Mouse (Mus musculus) heart, adult 2 months (tissue): ENCODE results near the gene R3hdm2.

Source experiments
- CTCF ChIP-seq: fragments of 200-600 bp; IDR thresholded peaks from 2 replicates; pipeline ENCODE4 v1.8.1; 2022; ENCODE audit warnings: antibody characterized with exemption, mild to moderate bottlenecking, moderate library complexity
- POLR2A ChIP-seq: fragments of 200-500 bp; IDR thresholded peaks from 2 replicates; pipeline ENCODE4 v1.6.1; 2011; ENCODE audit warnings: mild to moderate bottlenecking, low read depth, low read length, control low read depth; ENCODE audit not compliant: insufficient read depth

DNA sequence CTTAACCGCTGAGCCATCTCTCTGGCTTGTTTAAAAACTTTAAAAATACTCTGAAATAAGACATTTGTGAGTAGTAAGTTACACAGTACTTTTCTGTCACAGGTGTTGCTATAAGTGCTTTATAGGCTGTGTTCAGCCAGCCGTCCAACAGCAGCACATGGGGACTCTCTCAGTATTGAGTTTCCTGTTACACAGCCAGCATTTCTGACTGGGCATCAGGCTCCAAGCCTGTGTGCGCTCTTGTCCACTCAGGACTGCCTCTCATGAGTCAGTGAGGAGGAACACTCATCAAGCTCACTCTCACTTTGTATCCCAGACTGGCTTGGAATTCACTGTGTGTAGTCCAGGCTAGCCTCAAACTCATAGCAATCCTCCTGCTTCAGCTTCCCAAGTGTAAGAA, 116.0 kb downstream of the R3hdm2 start:
- TF ChIP-seq CTCF (no peak), POLR2A (no peak)
